Mouse (Mus musculus) CH12.LX (cell line): ENCODE results near the gene Cog7.

Source experiments
- CHD1 ChIP-seq: IDR thresholded peaks from 2 replicates; pipeline ENCODE4 v1.6.1; 2012; ENCODE audit warnings: low read depth, low read length, improper control_type of control experiment, inconsistent platforms
- CTCF ChIP-seq, 2 experiments: IDR thresholded peaks in 1 of 2; conservative IDR thresholded peaks in 1 of 2; 2 replicates each; pipeline ENCODE4 v1.5.1; 2011 to 2012; ENCODE audit warnings: low read depth in 2 of 2, low read length in 2 of 2, improper control_type of control experiment in 1 of 2, inconsistent platforms in 1 of 2, mild to moderate bottlenecking in 1 of 2, moderate library complexity in 1 of 2
- E2F4 ChIP-seq: IDR thresholded peaks from 2 replicates; pipeline ENCODE4 v1.6.1; 2011; ENCODE audit warnings: low read depth, low read length, improper control_type of control experiment; ENCODE audit not compliant: insufficient replicate concordance
- JUND ChIP-seq: conservative IDR thresholded peaks from 2 replicates; pipeline ENCODE4 v1.6.1; 2011; ENCODE audit warnings: low read depth, low read length, improper control_type of control experiment
- PAX5 ChIP-seq: IDR thresholded peaks from 2 replicates; pipeline ENCODE4 v1.6.1; 2012; ENCODE audit warnings: low read length, inconsistent platforms, mixed read lengths
- POLR2A ChIP-seq: IDR thresholded peaks from 2 replicates; pipeline ENCODE4 v1.6.1; 2011; ENCODE audit warnings: low read depth, mild to moderate bottlenecking, improper control_type of control experiment, low read length
- SIN3A ChIP-seq: IDR thresholded peaks from 2 replicates; pipeline ENCODE4 v1.6.1; 2012; ENCODE audit warnings: low read length, improper control_type of control experiment, inconsistent platforms
- SMC3 ChIP-seq: IDR thresholded peaks from 2 replicates; pipeline ENCODE4 v1.6.1; 2011; ENCODE audit warnings: low read depth, low read length, improper control_type of control experiment
- ZMIZ1 ChIP-seq: IDR thresholded peaks from 2 replicates; pipeline ENCODE4 v1.6.1; 2012; ENCODE audit warnings: low read depth, mild to moderate bottlenecking, inconsistent platforms, low read length, improper control_type of control experiment

DNA sequence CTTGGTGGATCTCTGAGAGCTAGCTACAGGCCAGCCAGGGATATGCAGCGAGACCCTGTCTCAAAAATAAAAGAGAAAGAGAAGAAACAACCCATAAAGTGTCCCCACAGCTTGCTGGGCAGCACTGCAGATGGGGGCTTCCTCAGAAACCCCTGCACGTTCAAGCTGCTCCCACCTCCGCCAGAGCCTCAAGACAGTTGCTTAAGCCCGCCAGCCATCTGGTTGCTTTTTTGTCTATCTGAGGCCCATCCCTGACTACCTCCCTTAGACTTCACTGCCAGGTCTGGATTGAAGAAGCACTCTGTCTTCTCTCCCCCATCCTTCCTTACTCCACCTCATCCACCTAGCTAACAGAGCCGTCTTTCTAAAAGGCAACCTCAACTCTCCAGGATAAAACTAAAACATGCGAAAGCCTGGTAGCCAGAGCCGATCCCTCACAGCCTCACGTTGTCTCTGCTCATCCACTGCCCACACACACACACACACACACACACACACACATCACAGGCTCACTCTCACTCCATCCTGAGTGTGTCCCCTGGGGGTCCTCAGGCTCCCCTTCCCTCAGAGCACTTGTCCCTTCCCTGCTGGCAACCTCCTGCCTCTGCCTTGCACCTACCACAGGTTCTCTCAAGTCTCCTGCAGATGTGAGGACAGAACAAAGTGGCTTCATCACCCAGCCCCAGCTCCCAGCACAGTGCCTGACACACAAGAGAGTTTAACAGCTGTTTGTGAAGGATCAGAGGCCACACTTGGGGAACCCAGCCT, 43.2 kb downstream of the Cog7 start:
- no peak for TF ChIP-seq CTCF (conservative IDR thresholded peaks at IDR 0.05 in 1 of 2, IDR thresholded peaks at IDR 0.05 in 1 of 2; ENCODE audit: low read depth in 2 of 2, low read length in 2 of 2)
- TF ChIP-seq POLR2A, result no peak
- no peak for TF ChIP-seq PAX5
- TF ChIP-seq SMC3, result no peak
- no peak for TF ChIP-seq ZMIZ1
- TF ChIP-seq JUND, result no peak
- no peak for TF ChIP-seq E2F4
- no peak for TF ChIP-seq SIN3A
- no peak for TF ChIP-seq CHD1
